Mouse (Mus musculus) kidney, postnatal 25 days (tissue): ENCODE data around the gene Gm10696.
"Not testable (repeated sequence)": the region's sequence is repeated elsewhere in the genome, so short reads cannot be mapped to it uniquely, and the experiment has no call there.

Source experiments
- DNase-seq, 2 experiments: peaks; one replicate each; pipeline ENCODE4 v3.0.0; 2021; ENCODE audit warnings: mixed read lengths in 2 of 2

Gm10696 gene

GRCm38 (mm10) chr3:94178093-94178492 is at the start of gene Gm10696:
Gm10696 (minus strand) TSS chr3:94178193.
- not testable (repeated sequence) for DNase-seq

- DNase-seq = not testable (repeated sequence)
Measured at GRCm38 (mm10) chr3:94196414-94196813, 18.4 kb upstream of the Gm10696 start, which contains the start of gene Gm5286. Gm5286 (plus strand) TSS chr3:94196714.

GRCm38 (mm10) chr3:94167351-94167750 is 10.6 kb downstream of the Gm10696 start:
- not testable (repeated sequence) for DNase-seq
